Mouse (Mus musculus): ENCODE results near the gene Gpr37l1.

Gpr37l1 gene

GRCm38 (mm10) chr1:135147702-135148058 lies 19.8 kb downstream of the Gpr37l1 start:
- DNase-seq (ENCODE audit: low read depth, low spot score): no peak

- DNase-seq (ENCODE audit: low read depth, low spot score): peak; percentile 83
Observed at GRCm38 (mm10) chr1:135146946-135147701, 20.4 kb downstream of the Gpr37l1 start.

GRCm38 (mm10) chr1:135146077-135146945 lies 21.2 kb downstream of the Gpr37l1 start, which contains the start of gene Arl8a:
Arl8a (plus strand) TSS chr1:135146824.
- DNase-seq (ENCODE audit: low read depth, low spot score): peak; percentile 83

GRCm38 (mm10) chr1:135143940-135144339 lies 23.5 kb downstream of the Gpr37l1 start:
- no peak for DNase-seq (ENCODE audit: low read depth, low spot score)

GRCm38 (mm10) chr1:135142452-135142851 lies 25.0 kb downstream of the Gpr37l1 start:
- DNase-seq (ENCODE audit: low read depth, low spot score): no peak

GRCm38 (mm10) chr1:135139906-135140305 lies 27.6 kb downstream of the Gpr37l1 start:
- peak; percentile 45 for DNase-seq (ENCODE audit: low read depth, low spot score)

- DNase-seq (ENCODE audit: low read depth, low spot score): peak; percentile 75
Observed at GRCm38 (mm10) chr1:135136500-135136899, 31.0 kb downstream of the Gpr37l1 start.

- DNase-seq (ENCODE audit: low read depth, low spot score): no peak
Observed at GRCm38 (mm10) chr1:135135111-135135787, 32.2 kb downstream of the Gpr37l1 start.

GRCm38 (mm10) chr1:135133678-135134435 lies 33.6 kb downstream of the Gpr37l1 start:
- no peak for DNase-seq (ENCODE audit: low read depth, low spot score)

- no peak for DNase-seq (ENCODE audit: low read depth, low spot score)
Observed at GRCm38 (mm10) chr1:135132893-135133369, 34.5 kb downstream of the Gpr37l1 start.

GRCm38 (mm10) chr1:135132473-135132872 lies 35.0 kb downstream of the Gpr37l1 start, which contains the start of gene Ptpn7:
Ptpn7 (plus strand) TSS chr1:135132700.
- peak; percentile 88 for DNase-seq (ENCODE audit: low read depth, low spot score)

- DNase-seq (ENCODE audit: low read depth, low spot score): no peak
Observed at GRCm38 (mm10) chr1:135131560-135131959, 35.9 kb downstream of the Gpr37l1 start.

GRCm38 (mm10) chr1:135131034-135131433 lies 36.4 kb downstream of the Gpr37l1 start:
- DNase-seq (ENCODE audit: low read depth, low spot score): peak; percentile 66

GRCm38 (mm10) chr1:135130376-135131018 lies 37.0 kb downstream of the Gpr37l1 start:
- DNase-seq (ENCODE audit: low read depth, low spot score): no peak

- no peak for DNase-seq (ENCODE audit: low read depth, low spot score)
Observed at GRCm38 (mm10) chr1:135129543-135130183, 37.8 kb downstream of the Gpr37l1 start.

- no peak for DNase-seq (ENCODE audit: low read depth, low spot score)
Observed at GRCm38 (mm10) chr1:135128986-135129385, 38.5 kb downstream of the Gpr37l1 start.

- no peak for DNase-seq (ENCODE audit: low read depth, low spot score)
Observed at GRCm38 (mm10) chr1:135128011-135128441, 39.5 kb downstream of the Gpr37l1 start.

- no peak for DNase-seq (ENCODE audit: low read depth, low spot score)
Observed at GRCm38 (mm10) chr1:135126443-135127027, 40.9 kb downstream of the Gpr37l1 start.

- no peak for DNase-seq (ENCODE audit: low read depth, low spot score)
Observed at GRCm38 (mm10) chr1:135125990-135126389, 41.5 kb downstream of the Gpr37l1 start.
